Mouse (Mus musculus): ENCODE data around the gene Strada. TPM values are rescaled to one million over a fixed set of nuclear protein-coding genes. Genes with fewer than 3 reads are reported as not detected.
"Not testable (repeated sequence)": the region's sequence is repeated elsewhere in the genome, so short reads cannot be mapped to it uniquely, and the experiment has no call there.

Gene Strada
- polyA plus RNA-seq (2015; fragmentation: Nextera tagmentation; extraction: Ambion mirVana) = 33.4 and 33.5 TPM in 2 replicates

DNA sequence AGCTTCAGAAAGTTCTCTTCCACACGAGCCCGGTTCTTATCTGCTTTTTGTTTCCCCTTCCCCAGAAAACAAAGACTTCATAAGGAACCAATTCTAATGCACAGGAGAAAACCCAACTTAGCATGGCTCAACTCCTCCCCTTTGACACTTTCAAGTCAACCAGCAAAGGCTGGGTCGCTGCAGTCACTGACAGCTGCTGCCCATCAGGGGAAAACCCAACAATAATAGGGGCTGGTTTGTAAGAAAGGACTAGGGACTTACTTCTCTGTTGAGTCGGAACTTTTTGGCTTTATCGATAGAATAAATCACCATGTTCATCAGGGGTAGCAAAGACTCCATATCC lies at the start of gene Strada:
Gene Strada, minus strand, starts transcription at position 46 of the 343 bp plus-strand sequence.
- Histone ChIP-seq H3K4me2 (no peak within 1 kb of the TSS), H3K36me3 (ENCODE audit: poor library complexity, severe bottlenecking) (peaks cover 85% of the 10 kb centered on the region), H3K9ac (no peak within 1 kb of the TSS), H3K27ac (no peak within 1 kb of the TSS), H3K9me3 (replicated peaks) (no peaks in the 10 kb centered on the region), H3K4me3 (no peak within 1 kb of the TSS), H3K27me3 (no peaks in the 10 kb centered on the region), H3K4me1 (no peaks in the 10 kb centered on the region)
- WGBS = 85% methylated on average over 5 of the region's 5 CpGs
- no peak for ATAC-seq

- no peak overlapping the region for H3K4me2 ChIP-seq
- H3K9ac ChIP-seq = no peak overlapping the region
- no peaks in the 10 kb centered on the region for H3K4me1 ChIP-seq
- H3K27ac ChIP-seq = no peak overlapping the region
- ATAC-seq = no peak
- peaks cover 96% of the 10 kb centered on the region for H3K36me3 ChIP-seq (ENCODE audit: poor library complexity, severe bottlenecking)
- H3K27me3 ChIP-seq = no peaks in the 10 kb centered on the region
- H3K9me3 ChIP-seq (replicated peaks) = no peaks in the 10 kb centered on the region
- H3K4me3 ChIP-seq = no peak overlapping the region
- WGBS = 87% methylated on average over 7 of the region's 7 CpGs
Observed at GRCm38 (mm10) chr11:106249326-106249725, 47.4 kb upstream of the Strada start.

DNA sequence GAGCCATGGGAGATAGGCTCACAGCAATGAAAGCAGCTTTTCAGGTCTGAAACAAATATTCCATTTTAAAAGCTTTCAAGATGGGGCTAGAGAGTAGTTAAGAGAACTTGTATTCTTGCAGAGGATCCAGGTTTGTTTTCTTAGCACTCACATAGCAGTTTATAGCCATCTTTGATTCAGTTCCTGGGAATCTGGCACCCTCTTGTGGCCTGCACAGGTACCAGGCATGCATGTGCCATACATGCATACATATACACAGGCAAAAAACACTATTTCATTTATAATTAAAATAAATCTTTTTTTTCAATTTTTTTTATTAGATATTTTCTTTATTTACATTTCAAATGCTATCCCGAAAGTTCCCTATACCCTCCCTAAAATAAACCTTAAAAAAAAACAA lies 44.9 kb upstream of the Strada start:
- H3K4me1 ChIP-seq = no peaks in the 10 kb centered on the region
- H3K36me3 ChIP-seq (ENCODE audit: poor library complexity, severe bottlenecking) = peaks cover 99% of the 10 kb centered on the region
- no peak overlapping the region for H3K9ac ChIP-seq
- no peaks in the 10 kb centered on the region for H3K9me3 ChIP-seq (replicated peaks)
- H3K27me3 ChIP-seq = no peaks in the 10 kb centered on the region
- ATAC-seq = no peak
- no peak overlapping the region for H3K27ac ChIP-seq
- H3K4me3 ChIP-seq = no peak overlapping the region
- WGBS = 100% methylated on average over 1 of the region's 1 CpGs
- no peak overlapping the region for H3K4me2 ChIP-seq

DNA sequence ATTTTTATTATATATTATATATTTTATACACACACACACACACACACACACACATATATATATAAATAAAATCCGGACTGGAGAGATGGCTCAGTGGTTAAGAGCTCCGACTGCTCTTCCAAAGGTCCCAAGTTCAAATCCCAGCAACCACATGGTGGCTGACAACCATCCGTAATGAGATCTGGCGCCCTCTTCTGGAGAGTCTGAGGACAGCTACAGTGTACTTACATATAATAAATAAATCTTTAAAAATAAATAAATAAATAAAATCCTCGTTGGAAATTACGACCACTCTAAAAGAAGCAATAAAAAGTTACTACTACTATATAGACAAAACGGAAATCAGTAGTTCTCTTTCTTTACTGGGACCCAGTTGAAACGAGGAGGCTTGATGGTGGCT lies 32.0 kb upstream of the Strada start:
- H3K4me2 ChIP-seq; H3K9ac ChIP-seq; ATAC-seq; H3K4me1 ChIP-seq; H3K27me3 ChIP-seq; H3K9me3 ChIP-seq (replicated peaks); H3K27ac ChIP-seq; H3K4me3 ChIP-seq: not testable (repeated sequence)
- peaks cover 79% of the 10 kb centered on the region for H3K36me3 ChIP-seq (ENCODE audit: poor library complexity, severe bottlenecking)
- 84% methylated on average over 8 of the region's 8 CpGs for WGBS

DNA sequence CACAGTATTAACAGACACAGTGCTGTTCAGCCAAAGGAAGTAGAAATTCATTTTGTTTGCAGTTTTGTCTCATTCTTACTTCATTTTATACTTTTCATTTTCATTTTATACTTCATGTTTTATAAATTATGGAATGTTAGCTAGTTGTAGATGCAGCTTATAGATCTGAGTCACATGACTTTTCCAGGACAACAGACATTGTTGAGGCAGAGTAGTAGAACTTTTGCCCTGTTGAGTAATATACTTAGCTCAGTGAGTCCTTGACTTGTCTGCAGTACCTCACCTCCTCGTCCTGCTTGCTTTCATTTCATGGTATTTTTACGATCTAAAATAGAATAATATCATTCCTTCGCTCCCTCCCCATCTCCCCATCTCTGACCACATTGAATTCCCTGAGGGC lies 18.6 kb upstream of the Strada start:
- no peak overlapping the region for H3K4me3 ChIP-seq
- no peak overlapping the region for H3K4me2 ChIP-seq
- no peak for ATAC-seq
- H3K27me3 ChIP-seq = no peaks in the 10 kb centered on the region
- H3K9me3 ChIP-seq (replicated peaks) = no peaks in the 10 kb centered on the region
- 91% methylated on average over 3 of the region's 3 CpGs for WGBS
- no peak overlapping the region for H3K27ac ChIP-seq
- peaks cover 18% of the 10 kb centered on the region for H3K36me3 ChIP-seq (ENCODE audit: poor library complexity, severe bottlenecking)
- H3K9ac ChIP-seq = no peak overlapping the region
- peaks cover 32% of the 10 kb centered on the region for H3K4me1 ChIP-seq

DNA sequence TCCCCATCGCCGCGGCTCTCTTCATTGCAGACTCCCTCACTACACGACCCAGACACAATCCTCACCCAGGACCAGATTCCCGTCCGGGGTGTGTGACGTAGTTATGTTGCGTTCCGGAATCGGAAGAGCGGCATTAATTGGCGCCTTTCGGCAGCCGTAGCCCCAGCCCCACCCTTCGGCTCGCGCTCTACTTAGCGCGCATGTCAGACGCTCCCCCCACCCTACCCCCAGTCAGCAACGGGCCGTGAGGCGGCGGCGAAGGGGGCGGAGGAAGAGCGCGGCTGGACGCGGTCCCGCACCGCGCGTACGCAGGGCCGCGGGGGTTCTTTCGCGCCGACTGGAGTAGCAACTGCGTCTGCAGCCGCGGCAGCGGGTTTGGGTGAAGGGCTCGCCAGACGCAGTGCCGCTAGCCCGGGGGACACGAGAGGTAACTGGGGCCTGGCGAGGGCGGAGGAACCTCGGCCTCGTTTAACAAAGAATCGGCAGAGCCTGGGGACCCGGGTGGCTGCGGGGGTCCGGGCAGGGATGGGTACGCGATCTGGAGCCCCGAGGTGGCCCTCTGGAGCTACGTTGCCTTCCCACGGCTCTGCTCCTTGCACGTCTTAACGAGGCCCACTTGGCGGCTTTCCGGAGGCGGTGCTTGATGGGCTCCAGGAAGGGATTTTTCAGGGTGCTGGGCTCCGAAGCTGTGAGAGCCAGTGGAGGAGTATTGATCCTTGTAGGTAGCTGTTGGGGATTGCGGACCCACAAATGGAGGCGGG lies 14.9 kb upstream of the Strada start, which contains the start of gene Ddx42:
Gene Ddx42, plus strand, starts transcription at position 197 of the 761 bp plus-strand sequence.
- Histone ChIP-seq H3K4me1 (peaks cover 41% of the 10 kb centered on the region), H3K27me3 (no peaks in the 10 kb centered on the region), H3K9ac (peak within 1 kb of the TSS; percentile 96), H3K4me3 (peak within 1 kb of the TSS; percentile 90), H3K9me3 (replicated peaks) (no peaks in the 10 kb centered on the region), H3K36me3 (ENCODE audit: poor library complexity, severe bottlenecking) (peaks cover 13% of the 10 kb centered on the region), H3K27ac (peak within 1 kb of the TSS; percentile 95), H3K4me2 (peak within 1 kb of the TSS; percentile 77)
- ATAC-seq = peak; percentile 96
- WGBS = under 1% methylated on average over 70 of the region's 70 CpGs

- Histone ChIP-seq H3K27me3 (no peaks in the 10 kb centered on the region), H3K36me3 (ENCODE audit: poor library complexity, severe bottlenecking) (peaks cover 20% of the 10 kb centered on the region), H3K4me2 (peak within 1 kb of the TSS; percentile 77), H3K9me3 (replicated peaks) (no peaks in the 10 kb centered on the region), H3K27ac (peak within 1 kb of the TSS; percentile 95), H3K4me3 (peak within 1 kb of the TSS; percentile 90), H3K9ac (peak within 1 kb of the TSS; percentile 96), H3K4me1 (peaks cover 41% of the 10 kb centered on the region)
- peak; percentile 97 for ATAC-seq
- WGBS = under 1% methylated on average over 46 of the region's 46 CpGs
Observed at GRCm38 (mm10) chr11:106215927-106216729, 14.2 kb upstream of the Strada start, which contains the start of gene Ccdc47. TSS of gene Ccdc47 (minus strand) at chr11:106216344.

DNA sequence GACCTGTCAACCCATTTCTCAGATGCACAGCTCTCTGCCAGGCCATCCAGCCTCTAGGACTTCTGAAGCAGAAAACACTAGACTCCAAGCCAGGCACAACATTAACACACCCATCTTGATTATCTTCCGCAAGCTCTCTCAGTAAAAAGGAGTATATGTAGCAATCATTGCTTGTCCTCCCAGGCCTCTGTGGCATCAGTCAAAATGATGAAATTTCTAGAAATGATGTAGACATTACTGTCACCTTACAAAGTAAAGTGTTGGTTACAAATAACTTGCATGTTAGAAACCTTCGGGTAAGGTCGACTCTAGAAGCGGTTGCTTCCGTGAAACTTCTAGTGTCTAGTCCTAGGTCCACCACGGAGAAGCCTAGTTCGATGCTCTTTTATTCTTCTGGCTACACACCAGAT lies 13.5 kb upstream of the Strada start:
- H3K4me2 ChIP-seq = peak overlapping the region; percentile 77
- ATAC-seq = no peak
- H3K9ac ChIP-seq = peak overlapping the region; percentile 96
- H3K4me1 ChIP-seq = peaks cover 37% of the 10 kb centered on the region
- WGBS = 36% methylated on average over 7 of the region's 7 CpGs
- peaks cover 26% of the 10 kb centered on the region for H3K36me3 ChIP-seq (ENCODE audit: poor library complexity, severe bottlenecking)
- peak overlapping the region; percentile 90 for H3K4me3 ChIP-seq
- no peaks in the 10 kb centered on the region for H3K27me3 ChIP-seq
- peak overlapping the region; percentile 95; the same call in 1 of the 2 replicates for H3K27ac ChIP-seq
- no peaks in the 10 kb centered on the region for H3K9me3 ChIP-seq (replicated peaks)

- ATAC-seq = no peak
- Histone ChIP-seq H3K4me1 (peaks cover 33% of the 10 kb centered on the region), H3K9me3 (replicated peaks) (no peaks in the 10 kb centered on the region), H3K4me3 (peak overlapping the region; percentile 90), H3K9ac (peak overlapping the region; percentile 96; the same call in 1 of the 2 replicates), H3K4me2 (peak overlapping the region; percentile 77), H3K36me3 (ENCODE audit: poor library complexity, severe bottlenecking) (peaks cover 32% of the 10 kb centered on the region), H3K27ac (no peak overlapping the region), H3K27me3 (no peaks in the 10 kb centered on the region)
- 92% methylated on average over 5 of the region's 5 CpGs for WGBS
Observed at GRCm38 (mm10) chr11:106214856-106215255, 12.9 kb upstream of the Strada start.

DNA sequence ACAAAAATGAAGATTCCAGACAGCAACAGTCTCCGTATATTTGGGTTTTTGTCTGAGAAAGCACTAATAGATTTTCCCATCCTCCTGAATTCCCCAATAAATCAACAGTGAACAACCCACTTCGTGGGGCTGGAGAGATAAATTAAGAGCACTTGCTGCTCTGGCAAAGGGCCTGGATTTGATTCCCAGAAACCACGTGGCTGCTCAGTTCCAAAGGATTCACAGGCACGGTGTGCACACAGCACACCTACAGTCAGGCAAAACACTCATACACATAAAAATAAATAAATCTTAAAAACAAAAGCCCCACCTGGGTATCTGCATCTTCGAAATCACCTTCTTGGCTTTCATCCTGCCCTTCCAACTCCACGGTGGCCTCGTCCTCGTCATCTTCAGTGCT lies 10.8 kb upstream of the Strada start:
- peaks cover 53% of the 10 kb centered on the region for H3K36me3 ChIP-seq (ENCODE audit: poor library complexity, severe bottlenecking)

DNA sequence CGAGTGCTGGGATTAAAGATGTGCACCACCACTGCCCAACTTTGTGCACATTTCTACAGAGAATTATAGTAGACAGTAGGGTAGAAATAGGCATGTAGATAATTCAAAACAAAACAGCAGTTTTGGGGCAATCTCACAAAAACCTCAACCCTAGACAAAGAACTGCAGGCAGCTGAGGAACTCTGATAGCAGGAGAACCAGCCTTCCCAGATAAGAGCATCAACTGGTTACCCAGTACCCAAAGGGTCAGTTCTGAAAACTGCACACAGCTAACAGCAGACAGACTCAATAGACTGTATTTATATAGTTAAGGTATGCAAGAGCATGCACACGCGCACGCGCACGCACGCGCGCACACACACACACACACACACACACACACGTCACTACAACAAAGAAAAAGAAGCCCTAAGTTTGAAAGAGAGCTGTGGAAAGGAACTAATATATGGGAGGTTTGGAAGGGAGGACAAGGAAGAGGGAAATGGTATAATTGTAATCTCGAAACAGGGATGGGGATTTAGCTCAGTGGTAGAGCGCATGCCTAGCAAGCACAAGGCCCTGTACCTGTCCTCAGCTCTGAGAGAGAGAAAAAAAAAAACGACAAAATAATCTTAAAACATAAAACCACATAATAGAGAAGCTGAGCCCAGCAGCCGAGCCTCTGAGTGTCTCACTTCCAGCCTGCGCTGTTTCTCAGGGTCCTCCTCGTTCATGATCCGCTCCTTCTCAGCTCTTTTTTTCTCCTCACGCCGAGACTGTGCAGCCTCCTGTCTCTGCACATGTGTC lies 438 bp downstream of the Strada start:
- Histone ChIP-seq H3K9ac (no peak overlapping the region), H3K36me3 (ENCODE audit: poor library complexity, severe bottlenecking) (peaks cover 85% of the 10 kb centered on the region), H3K27ac (no peak overlapping the region), H3K9me3 (replicated peaks) (no peaks in the 10 kb centered on the region), H3K4me1 (no peaks in the 10 kb centered on the region), H3K4me2 (no peak overlapping the region), H3K4me3 (no peak overlapping the region), H3K27me3 (no peaks in the 10 kb centered on the region)
- ATAC-seq = no peak
- WGBS = 95% methylated on average over 19 of the region's 19 CpGs

More for the DNA sequence above, 10.8 kb upstream of the Strada start:
- WGBS = 94% methylated on average over 8 of the region's 8 CpGs
- H3K4me3 ChIP-seq = no peak overlapping the region
- H3K4me1 ChIP-seq = peaks cover 15% of the 10 kb centered on the region
- no peak overlapping the region for H3K4me2 ChIP-seq
- no peak overlapping the region for H3K27ac ChIP-seq
- ATAC-seq = no peak
- no peak overlapping the region for H3K9ac ChIP-seq
- H3K27me3 ChIP-seq = no peaks in the 10 kb centered on the region
- H3K9me3 ChIP-seq (replicated peaks) = no peaks in the 10 kb centered on the region
